Mouse (Mus musculus): ENCODE results near the gene Ccnl2. TPM values are rescaled to one million over a fixed set of nuclear protein-coding genes. Genes with fewer than 3 reads are reported as not detected.
"Not testable (repeated sequence)": the region's sequence is repeated elsewhere in the genome, so short reads cannot be mapped to it uniquely, and the experiment has no call there.

Ccnl2 gene
- polyA plus RNA-seq, 1 experiment: 24.7 TPM

DNA sequence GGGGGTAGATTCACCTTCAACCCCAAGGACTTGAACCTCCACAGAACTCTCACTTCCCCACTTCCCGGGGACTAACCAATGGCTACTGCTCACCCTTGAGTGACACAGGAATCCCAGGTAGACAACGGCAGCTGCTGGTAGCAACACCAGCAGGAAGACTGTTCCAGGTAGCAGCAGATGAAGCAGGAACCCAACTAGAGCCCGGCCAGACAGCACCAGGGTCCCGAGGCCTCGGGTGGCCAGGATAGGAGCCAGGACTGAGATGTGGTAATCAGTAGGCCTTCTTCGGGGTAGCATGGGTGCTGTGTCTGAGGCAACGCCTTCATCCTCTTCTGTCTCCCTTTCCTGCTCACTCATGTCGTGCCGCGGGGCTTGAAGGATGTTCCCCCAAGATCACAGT lies 27.0 kb upstream of the Ccnl2 start:
- peak overlapping the region; percentile 46 for H3K4me3 ChIP-seq
- no peak overlapping the region for H3ac ChIP-seq (ENCODE audit: control insufficient read depth, insufficient read length)
- peak overlapping the region; percentile 45 for H3K4me2 ChIP-seq (ENCODE audit: low read depth)
- TF ChIP-seq MYOG (IDR thresholded peaks at IDR 0.05; ENCODE audit: control insufficient read depth in 1 of 3, insufficient read depth in 1 of 3, insufficient read length in 2 of 3, low read depth in 2 of 3): no peak
- TF ChIP-seq CEBPB (IDR thresholded peaks at IDR 0.05; ENCODE audit: insufficient read depth, poor library complexity, severe bottlenecking): no peak
- TF ChIP-seq MYOD1 (IDR thresholded peaks at IDR 0.05; ENCODE audit: control insufficient read depth in 1 of 3, insufficient read length in 2 of 3, low read depth in 2 of 3): no peak
- TF ChIP-seq E2F4 (IDR thresholded peaks at IDR 0.05; ENCODE audit: insufficient read depth): no peak
- no peak for TF ChIP-seq USF1 (IDR thresholded peaks at IDR 0.05; ENCODE audit: low read depth)
- TF ChIP-seq TCF12 (IDR thresholded peaks at IDR 0.05; ENCODE audit: insufficient read depth, poor library complexity, severe bottlenecking): no peak
- TF ChIP-seq MAX (IDR thresholded peaks at IDR 0.05; ENCODE audit: low read depth): no peak
- TF ChIP-seq POLR2AphosphoS2 (IDR thresholded peaks at IDR 0.05; ENCODE audit: insufficient read length, low read depth): no peak
- no peak for TF ChIP-seq REST (IDR thresholded peaks at IDR 0.05; ENCODE audit: insufficient read depth, insufficient read length)
- TF ChIP-seq POLR2A (IDR thresholded peaks at IDR 0.05; ENCODE audit: insufficient read length, low read depth): no peak
- TF ChIP-seq TCF3 (IDR thresholded peaks at IDR 0.05; ENCODE audit: insufficient read length, low read depth): no peak
- TF ChIP-seq SRF (IDR thresholded peaks at IDR 0.05; ENCODE audit: control insufficient read depth, insufficient read length, low read depth): no peak
- H3K36me3 ChIP-seq (ENCODE audit: control insufficient read depth, insufficient read depth): no peaks in the 10 kb centered on the region
- H3K79me2 ChIP-seq (ENCODE audit: control insufficient read depth, insufficient read depth): peaks cover 2% of the 10 kb centered on the region
- no peaks in the 10 kb centered on the region for H3K27me3 ChIP-seq (ENCODE audit: control insufficient read depth, insufficient read depth, insufficient read length)

GRCm38 (mm10) chr4:155785819-155786218 lies 26.5 kb upstream of the Ccnl2 start, which contains the start of gene Tmem88b:
Gene Tmem88b, minus strand, starts transcription at chr4:155785874.
- no peak for TF ChIP-seq TCF3 (IDR thresholded peaks at IDR 0.05; ENCODE audit: insufficient read length, low read depth)
- TF ChIP-seq TCF12 (IDR thresholded peaks at IDR 0.05; ENCODE audit: insufficient read depth, poor library complexity, severe bottlenecking): no peak
- TF ChIP-seq CEBPB (IDR thresholded peaks at IDR 0.05; ENCODE audit: insufficient read depth, poor library complexity, severe bottlenecking): no peak
- TF ChIP-seq MYOG (IDR thresholded peaks at IDR 0.05; ENCODE audit: control insufficient read depth in 1 of 3, insufficient read depth in 1 of 3, insufficient read length in 2 of 3, low read depth in 2 of 3): no peak
- TF ChIP-seq MAX (IDR thresholded peaks at IDR 0.05; ENCODE audit: low read depth): no peak
- peak within 1 kb of the TSS; percentile 46 for H3K4me3 ChIP-seq
- H3K79me2 ChIP-seq (ENCODE audit: control insufficient read depth, insufficient read depth): peaks cover 2% of the 10 kb centered on the region
- H3K4me2 ChIP-seq (ENCODE audit: low read depth): peak within 1 kb of the TSS; percentile 81
- peak within 1 kb of the TSS; percentile 44 for H3ac ChIP-seq (ENCODE audit: control insufficient read depth, insufficient read length)
- H3K27me3 ChIP-seq (ENCODE audit: control insufficient read depth, insufficient read depth, insufficient read length): peaks cover 3% of the 10 kb centered on the region
- no peaks in the 10 kb centered on the region for H3K36me3 ChIP-seq (ENCODE audit: control insufficient read depth, insufficient read depth)

GRCm38 (mm10) chr4:155788300-155788699 lies 24.0 kb upstream of the Ccnl2 start:
- H3ac ChIP-seq (ENCODE audit: control insufficient read depth, insufficient read length): no peak overlapping the region
- no peak for TF ChIP-seq MYOD1 (IDR thresholded peaks at IDR 0.05; ENCODE audit: control insufficient read depth in 1 of 3, insufficient read length in 2 of 3, low read depth in 2 of 3)
- no peak for TF ChIP-seq E2F4 (IDR thresholded peaks at IDR 0.05; ENCODE audit: insufficient read depth)
- H3K79me2 ChIP-seq (ENCODE audit: control insufficient read depth, insufficient read depth): no peaks in the 10 kb centered on the region
- peaks cover 15% of the 10 kb centered on the region for H3K27me3 ChIP-seq (ENCODE audit: control insufficient read depth, insufficient read depth, insufficient read length)
- H3K4me3 ChIP-seq: no peak overlapping the region
- H3K36me3 ChIP-seq (ENCODE audit: control insufficient read depth, insufficient read depth): no peaks in the 10 kb centered on the region
- no peak overlapping the region for H3K4me2 ChIP-seq (ENCODE audit: low read depth)

DNA sequence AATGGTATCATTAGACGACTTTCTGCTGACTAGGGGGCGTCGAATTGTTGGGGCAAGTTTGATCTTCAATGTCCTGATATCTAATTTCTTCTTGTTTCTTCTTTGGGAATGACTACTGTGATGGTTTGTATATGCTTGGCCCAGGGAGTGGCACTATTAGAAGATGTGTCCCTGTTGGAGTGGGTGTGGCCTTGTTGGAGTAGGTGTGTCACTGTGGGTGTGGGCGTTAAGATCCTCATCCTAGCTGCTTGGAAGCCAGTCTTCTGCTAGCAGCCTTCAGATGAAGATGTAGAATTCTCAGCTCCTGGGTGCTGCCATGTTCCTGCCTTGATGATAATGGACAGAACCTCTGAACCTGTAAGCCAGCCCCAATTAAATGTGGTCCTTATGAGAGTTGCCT lies 23.5 kb upstream of the Ccnl2 start:
- H3K79me2 ChIP-seq (ENCODE audit: control insufficient read depth, insufficient read depth); H3K4me2 ChIP-seq (ENCODE audit: low read depth); H3K4me3 ChIP-seq; H3ac ChIP-seq (ENCODE audit: control insufficient read depth, insufficient read length); H3K36me3 ChIP-seq (ENCODE audit: control insufficient read depth, insufficient read depth): not testable (repeated sequence)
- peaks cover 15% of the 10 kb centered on the region for H3K27me3 ChIP-seq (ENCODE audit: control insufficient read depth, insufficient read depth, insufficient read length)

GRCm38 (mm10) chr4:155790021-155790489 lies 22.2 kb upstream of the Ccnl2 start, which contains the start of gene Ankrd65:
Gene Ankrd65, plus strand, starts transcription at chr4:155790439.
- H3K27me3 ChIP-seq (ENCODE audit: control insufficient read depth, insufficient read depth, insufficient read length): peaks cover 15% of the 10 kb centered on the region
- TF ChIP-seq USF1 (IDR thresholded peaks at IDR 0.05; ENCODE audit: low read depth): no peak
- no peak for TF ChIP-seq MYOD1 (IDR thresholded peaks at IDR 0.05; ENCODE audit: control insufficient read depth in 1 of 3, insufficient read length in 2 of 3, low read depth in 2 of 3)
- no peak for TF ChIP-seq POLR2A (IDR thresholded peaks at IDR 0.05; ENCODE audit: insufficient read length, low read depth)
- no peak for TF ChIP-seq REST (IDR thresholded peaks at IDR 0.05; ENCODE audit: insufficient read depth, insufficient read length)
- no peak for TF ChIP-seq SRF (IDR thresholded peaks at IDR 0.05; ENCODE audit: control insufficient read depth, insufficient read length, low read depth)
- TF ChIP-seq TCF3 (IDR thresholded peaks at IDR 0.05; ENCODE audit: insufficient read length, low read depth): no peak
- H3K4me3 ChIP-seq: no peak within 1 kb of the TSS
- H3K36me3 ChIP-seq (ENCODE audit: control insufficient read depth, insufficient read depth): no peaks in the 10 kb centered on the region
- no peak within 1 kb of the TSS for H3ac ChIP-seq (ENCODE audit: control insufficient read depth, insufficient read length)
- H3K4me2 ChIP-seq (ENCODE audit: low read depth): no peak within 1 kb of the TSS
- no peaks in the 10 kb centered on the region for H3K79me2 ChIP-seq (ENCODE audit: control insufficient read depth, insufficient read depth)

- no peak overlapping the region for H3K4me3 ChIP-seq
- H3K4me2 ChIP-seq (ENCODE audit: low read depth): no peak overlapping the region
- no peaks in the 10 kb centered on the region for H3K79me2 ChIP-seq (ENCODE audit: control insufficient read depth, insufficient read depth)
- TF ChIP-seq TCF3 (IDR thresholded peaks at IDR 0.05; ENCODE audit: insufficient read length, low read depth) (no peak), E2F4 (IDR thresholded peaks at IDR 0.05; ENCODE audit: insufficient read depth) (no peak), MAX (IDR thresholded peaks at IDR 0.05; ENCODE audit: low read depth) (no peak), POLR2AphosphoS2 (IDR thresholded peaks at IDR 0.05; ENCODE audit: insufficient read length, low read depth) (no peak), MYOD1 (IDR thresholded peaks at IDR 0.05; ENCODE audit: control insufficient read depth in 1 of 3, insufficient read length in 2 of 3, low read depth in 2 of 3) (no peak), SRF (IDR thresholded peaks at IDR 0.05; ENCODE audit: control insufficient read depth, insufficient read length, low read depth) (no peak), USF1 (IDR thresholded peaks at IDR 0.05; ENCODE audit: low read depth) (no peak), MYOG (IDR thresholded peaks at IDR 0.05; ENCODE audit: control insufficient read depth in 1 of 3, insufficient read depth in 1 of 3, insufficient read length in 2 of 3, low read depth in 2 of 3) (no peak), REST (IDR thresholded peaks at IDR 0.05; ENCODE audit: insufficient read depth, insufficient read length) (no peak), CEBPB (IDR thresholded peaks at IDR 0.05; ENCODE audit: insufficient read depth, poor library complexity, severe bottlenecking) (no peak), POLR2A (IDR thresholded peaks at IDR 0.05; ENCODE audit: insufficient read length, low read depth) (no peak), TCF12 (IDR thresholded peaks at IDR 0.05; ENCODE audit: insufficient read depth, poor library complexity, severe bottlenecking) (no peak)
- no peaks in the 10 kb centered on the region for H3K36me3 ChIP-seq (ENCODE audit: control insufficient read depth, insufficient read depth)
- peaks cover 15% of the 10 kb centered on the region for H3K27me3 ChIP-seq (ENCODE audit: control insufficient read depth, insufficient read depth, insufficient read length)
- H3ac ChIP-seq (ENCODE audit: control insufficient read depth, insufficient read length): no peak overlapping the region
Measured at GRCm38 (mm10) chr4:155790650-155791161, 21.6 kb upstream of the Ccnl2 start.

Measured in myocyte (in vitro differentiated cells).